Mouse (Mus musculus) embryonic facial prominence, embryonic 13.5 days (tissue): ENCODE results near the gene Vps45. TPM values are rescaled to one million over a fixed set of nuclear protein-coding genes. Genes with fewer than 3 reads are reported as not detected.

ENCODE experiments used
- ATAC-seq: fragments of 200-750 bp; cut with Nextera tagmentation; 2 replicates; pipeline ENCODE4 v1.8.0; 2017; ENCODE audit warnings: low read depth; ENCODE audit not compliant: insufficient number of reproducible peaks, insufficient read depth, low FRiP score, low TSS enrichment
- H3K27ac ChIP-seq: fragments of 300-500 bp; sonication (generic); 2 replicates; pipeline ENCODE4 v1.5.1; 2015; ENCODE audit warnings: moderate library complexity, mild to moderate bottlenecking, inconsistent platforms
- H3K27me3 ChIP-seq: fragments of 300-500 bp; sonication (generic); 2 replicates; pipeline ENCODE4 v1.6.1; 2015; ENCODE audit warnings: mild to moderate bottlenecking, inconsistent platforms
- H3K36me3 ChIP-seq: fragments of 300-500 bp; sonication (generic); 2 replicates; pipeline ENCODE4 v1.6.1; 2015; ENCODE audit warnings: mild to moderate bottlenecking, inconsistent platforms
- H3K4me1 ChIP-seq: fragments of 300-500 bp; sonication (generic); 2 replicates; pipeline ENCODE4 v1.6.1; 2015; ENCODE audit warnings: inconsistent platforms
- H3K4me2 ChIP-seq: fragments of 300-500 bp; sonication (generic); 2 replicates; pipeline ENCODE4 v1.6.1; 2015; ENCODE audit warnings: moderate library complexity, mild to moderate bottlenecking, inconsistent platforms
- H3K4me3 ChIP-seq: fragments of 300-500 bp; sonication (generic); 2 replicates; pipeline ENCODE4 v1.5.1; 2015; ENCODE audit warnings: mild to moderate bottlenecking, inconsistent platforms
- H3K9ac ChIP-seq: fragments of 300-500 bp; sonication (generic); 2 replicates; pipeline ENCODE4 v1.6.1; 2015; ENCODE audit warnings: mild to moderate bottlenecking, inconsistent platforms
- H3K9me3 ChIP-seq: fragments of 300-500 bp; sonication (generic); 2 replicates; pipeline ENCODE4 v1.6.1; 2016; ENCODE audit warnings: inconsistent platforms
- WGBS: fragments of 180-500 bp; shearing (Covaris S2); methylation state at CpG from one replicate; pipeline ENCODE4 v1.1.7; 2015; ENCODE audit warnings: mixed read lengths; 5-methylcytosine and 5-hydroxymethylcytosine counted together
- polyA plus RNA-seq: library from polyadenylated mRNA; unstranded; fragments of >200 nt; fragmentation: Nextera tagmentation; extraction: Ambion mirVana; gene quantifications from 2 replicates; pipeline ENCODE4 v1.2.1, GENCODE M21; 2015

Gene Vps45
- 41.1 and 55.4 TPM in 2 replicates for polyA plus RNA-seq

DNA sequence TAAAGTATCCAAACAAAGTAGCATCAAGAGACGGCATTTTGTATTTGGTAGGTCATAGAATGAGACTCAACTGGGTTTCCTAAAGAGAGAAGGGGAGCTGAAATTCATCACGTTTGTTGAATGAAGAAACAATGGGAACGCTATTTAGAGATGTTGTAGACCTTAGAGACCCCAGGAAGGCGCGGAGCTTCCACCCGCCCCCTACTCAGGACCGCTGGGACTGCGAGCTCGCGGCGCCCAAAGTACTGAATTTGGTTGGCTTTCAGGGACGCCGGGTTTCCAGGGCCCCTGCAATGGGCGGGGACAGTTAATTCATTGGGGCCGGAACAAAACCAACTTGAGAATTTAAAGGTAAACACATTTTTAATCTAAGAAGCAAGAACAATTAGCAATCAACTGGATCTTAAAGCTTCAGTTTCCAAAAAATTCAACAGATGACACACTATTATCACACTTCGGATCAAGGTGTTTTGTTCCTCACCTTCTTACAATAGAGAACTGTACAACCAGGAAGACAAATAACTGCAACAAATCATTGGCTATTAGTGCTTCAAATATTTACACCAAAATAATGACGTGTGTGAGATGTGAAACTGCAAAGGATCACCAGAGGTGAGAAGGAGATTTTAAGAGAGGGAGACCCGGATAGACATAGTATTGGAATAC is at the start of gene Vps45:
Gene Vps45 (minus strand): TSS at position 236 of the 666 bp plus-strand sequence.
- peak within 1 kb of the TSS; percentile 78 for H3K4me2 ChIP-seq
- peak within 1 kb of the TSS; percentile 72 for H3K4me3 ChIP-seq
- no peaks in the 10 kb centered on the region for H3K27me3 ChIP-seq
- no peaks in the 10 kb centered on the region for H3K9me3 ChIP-seq
- H3K9ac ChIP-seq, result peak within 1 kb of the TSS; percentile 79
- H3K27ac ChIP-seq, result peak within 1 kb of the TSS; percentile 96
- peak; percentile 76 for ATAC-seq
- WGBS, result 2% methylated on average over 18 of the region's 18 CpGs
- H3K4me1 ChIP-seq, result peaks cover 14% of the 10 kb centered on the region
- peaks cover 9% of the 10 kb centered on the region; the same call in 1 of the 2 replicates for H3K36me3 ChIP-seq

DNA sequence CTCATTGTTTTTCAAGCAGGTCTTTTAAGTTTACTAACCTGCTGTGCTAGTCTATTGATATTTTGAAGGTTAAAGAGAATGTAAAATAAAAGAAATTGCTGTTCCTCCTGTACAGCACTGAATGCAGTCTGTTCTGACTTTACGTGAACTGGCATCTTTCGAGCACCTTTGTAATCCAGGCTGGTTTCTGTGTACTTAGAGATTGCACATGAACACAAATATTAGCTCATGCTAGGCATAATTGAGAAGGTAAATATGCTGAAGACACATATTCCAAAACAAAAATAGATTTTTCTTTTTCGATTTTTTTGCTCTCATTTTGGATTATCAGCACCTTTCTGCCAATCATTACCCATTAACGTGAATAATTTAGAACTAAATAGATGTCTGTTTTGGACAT is 47.9 kb upstream of the Vps45 start:
- H3K9ac ChIP-seq, result no peak overlapping the region
- no peak overlapping the region for H3K4me3 ChIP-seq
- ATAC-seq, result no peak
- peak overlapping the region; percentile 74 for H3K4me2 ChIP-seq
- no peaks in the 10 kb centered on the region for H3K9me3 ChIP-seq
- WGBS, result 87% methylated on average over 4 of the region's 4 CpGs
- H3K27ac ChIP-seq, result no peak overlapping the region
- no peaks in the 10 kb centered on the region for H3K36me3 ChIP-seq
- H3K4me1 ChIP-seq, result peaks cover 14% of the 10 kb centered on the region
- H3K27me3 ChIP-seq, result no peaks in the 10 kb centered on the region

GRCm38 (mm10) chr3:96105232-96105747 is 47.0 kb upstream of the Vps45 start:
- H3K27ac ChIP-seq, result peak overlapping the region; percentile 90; the same call in 1 of the 2 replicates
- ATAC-seq, result no peak
- H3K4me3 ChIP-seq, result peak overlapping the region; percentile 87
- H3K36me3 ChIP-seq, result no peaks in the 10 kb centered on the region
- H3K9me3 ChIP-seq, result no peaks in the 10 kb centered on the region
- WGBS, result 5% methylated on average over 10 of the region's 10 CpGs
- no peaks in the 10 kb centered on the region for H3K27me3 ChIP-seq
- peak overlapping the region; percentile 74 for H3K4me2 ChIP-seq
- peaks cover 14% of the 10 kb centered on the region for H3K4me1 ChIP-seq
- peak overlapping the region; percentile 93 for H3K9ac ChIP-seq

DNA sequence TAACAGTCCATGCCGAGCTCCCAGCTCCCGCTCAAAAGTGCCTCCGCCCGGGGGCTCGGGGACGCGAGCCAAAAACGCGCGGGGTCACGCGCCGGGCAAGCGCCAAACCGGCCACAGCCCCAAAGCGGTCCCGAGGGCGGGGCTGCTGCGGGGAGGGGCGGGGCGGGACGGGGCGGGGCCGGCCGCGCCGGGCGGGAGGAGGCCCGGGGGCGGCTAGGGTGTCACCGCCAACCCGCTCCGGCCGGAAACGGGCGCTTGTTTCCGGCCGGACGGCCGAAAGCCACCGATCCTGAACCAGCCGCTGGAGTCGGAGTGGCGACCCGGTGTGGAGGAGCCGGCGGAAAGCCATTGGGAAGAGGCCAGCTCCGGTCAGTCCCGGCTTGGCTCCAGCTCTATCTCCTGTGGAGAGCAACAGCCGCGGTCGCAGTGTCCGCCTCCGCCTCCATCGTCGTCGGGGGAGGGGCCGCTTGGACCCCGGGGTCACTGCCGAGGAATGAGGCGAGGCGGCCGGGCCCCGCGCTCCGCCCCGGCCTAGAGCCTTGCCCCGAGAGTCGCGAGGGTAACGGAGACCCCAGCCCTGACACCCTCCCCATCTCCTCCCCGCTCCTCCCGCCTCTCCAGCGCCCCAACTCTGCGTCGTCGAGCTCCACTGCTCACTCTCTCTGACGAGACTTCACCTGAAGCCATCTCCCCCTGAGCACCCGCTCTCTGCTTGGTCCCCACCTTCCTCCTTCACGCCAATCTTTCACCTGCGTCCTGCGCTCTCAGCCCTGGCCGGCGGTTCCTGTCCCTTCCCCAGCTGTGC is 46.2 kb upstream of the Vps45 start, which contains the start of gene Otud7b:
Gene Otud7b (plus strand): TSS at position 267 of the 805 bp plus-strand sequence.
- Histone ChIP-seq H3K4me1 (peaks cover 14% of the 10 kb centered on the region), H3K36me3 (no peaks in the 10 kb centered on the region), H3K27ac (peak within 1 kb of the TSS; percentile 90), H3K9ac (peak within 1 kb of the TSS; percentile 93), H3K27me3 (no peaks in the 10 kb centered on the region), H3K4me2 (peak within 1 kb of the TSS; percentile 74), H3K9me3 (no peaks in the 10 kb centered on the region), H3K4me3 (peak within 1 kb of the TSS; percentile 87)
- peak; percentile 85 for ATAC-seq
- under 1% methylated on average over 82 of the region's 84 CpGs for WGBS

- Histone ChIP-seq H3K36me3 (no peaks in the 10 kb centered on the region), H3K4me2 (peak overlapping the region; percentile 74), H3K27me3 (no peaks in the 10 kb centered on the region), H3K4me1 (peaks cover 14% of the 10 kb centered on the region), H3K9me3 (no peaks in the 10 kb centered on the region), H3K9ac (peak overlapping the region; percentile 93), H3K4me3 (peak overlapping the region; percentile 87), H3K27ac (peak overlapping the region; percentile 90)
- peak; percentile 78 for ATAC-seq
- 2% methylated on average over 8 of the region's 8 CpGs for WGBS
These were observed 45.6 kb upstream of the Vps45 start for GRCm38 (mm10) chr3:96103901-96104260.

- no peak for ATAC-seq
These were observed 44.0 kb upstream of the Vps45 start for GRCm38 (mm10) chr3:96102100-96102872.

GRCm38 (mm10) chr3:96098616-96099267 is 40.5 kb upstream of the Vps45 start:
- Histone ChIP-seq H3K36me3 (no peaks in the 10 kb centered on the region), H3K4me1 (peaks cover 8% of the 10 kb centered on the region), H3K27me3 (no peaks in the 10 kb centered on the region), H3K9me3 (no peaks in the 10 kb centered on the region), H3K27ac (no peak overlapping the region), H3K4me3 (no peak overlapping the region), H3K9ac (no peak overlapping the region), H3K4me2 (no peak overlapping the region)
- ATAC-seq, result no peak
- WGBS, result 57% methylated on average over 7 of the region's 7 CpGs

More at GRCm38 (mm10) chr3:96102100-96102872, 44.0 kb upstream of the Vps45 start:
- H3K4me3 ChIP-seq, result peak overlapping the region; percentile 22
- no peak overlapping the region for H3K9ac ChIP-seq
- no peak overlapping the region for H3K27ac ChIP-seq
- no peaks in the 10 kb centered on the region for H3K9me3 ChIP-seq
- H3K36me3 ChIP-seq, result no peaks in the 10 kb centered on the region
- peak overlapping the region; percentile 52 for H3K4me2 ChIP-seq
- H3K4me1 ChIP-seq, result peaks cover 14% of the 10 kb centered on the region
- H3K27me3 ChIP-seq, result no peaks in the 10 kb centered on the region
- 18% methylated on average over 14 of the region's 14 CpGs for WGBS

GRCm38 (mm10) chr3:96098168-96098567 is 39.9 kb upstream of the Vps45 start:
- peaks cover 8% of the 10 kb centered on the region for H3K4me1 ChIP-seq
- ATAC-seq, result no peak
- H3K27me3 ChIP-seq, result no peaks in the 10 kb centered on the region
- H3K9ac ChIP-seq, result no peak overlapping the region
- no peak overlapping the region for H3K4me3 ChIP-seq
- H3K4me2 ChIP-seq, result no peak overlapping the region
- 73% methylated on average over 4 of the region's 4 CpGs for WGBS
- H3K36me3 ChIP-seq, result no peaks in the 10 kb centered on the region
- H3K9me3 ChIP-seq, result no peaks in the 10 kb centered on the region
- H3K27ac ChIP-seq, result no peak overlapping the region

DNA sequence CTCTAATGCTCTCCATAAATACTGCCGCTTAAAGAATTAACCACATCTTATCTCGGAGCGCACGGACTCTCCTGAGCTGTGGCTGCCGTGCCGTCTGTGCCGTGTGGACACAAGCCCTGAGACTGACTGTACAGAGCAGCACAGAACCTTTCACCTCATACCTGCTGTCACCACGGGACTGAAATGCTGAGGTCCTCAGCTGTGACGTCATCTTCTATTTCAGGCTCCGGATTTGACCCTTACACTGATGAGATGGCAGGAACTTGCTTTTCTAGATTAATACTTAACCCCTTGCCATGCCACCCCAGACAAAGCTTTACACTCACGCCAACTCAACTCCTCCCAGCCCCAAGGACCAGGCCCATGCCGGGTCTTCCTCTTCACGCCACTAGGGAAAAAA is 35.9 kb upstream of the Vps45 start:
- H3K4me1 ChIP-seq, result no peaks in the 10 kb centered on the region
- no peaks in the 10 kb centered on the region for H3K36me3 ChIP-seq
- WGBS, result 77% methylated on average over 13 of the region's 13 CpGs
- no peak overlapping the region for H3K4me2 ChIP-seq
- H3K9me3 ChIP-seq, result no peaks in the 10 kb centered on the region
- no peaks in the 10 kb centered on the region for H3K27me3 ChIP-seq
- H3K27ac ChIP-seq, result no peak overlapping the region
- H3K9ac ChIP-seq, result no peak overlapping the region
- ATAC-seq, result no peak
- no peak overlapping the region for H3K4me3 ChIP-seq

DNA sequence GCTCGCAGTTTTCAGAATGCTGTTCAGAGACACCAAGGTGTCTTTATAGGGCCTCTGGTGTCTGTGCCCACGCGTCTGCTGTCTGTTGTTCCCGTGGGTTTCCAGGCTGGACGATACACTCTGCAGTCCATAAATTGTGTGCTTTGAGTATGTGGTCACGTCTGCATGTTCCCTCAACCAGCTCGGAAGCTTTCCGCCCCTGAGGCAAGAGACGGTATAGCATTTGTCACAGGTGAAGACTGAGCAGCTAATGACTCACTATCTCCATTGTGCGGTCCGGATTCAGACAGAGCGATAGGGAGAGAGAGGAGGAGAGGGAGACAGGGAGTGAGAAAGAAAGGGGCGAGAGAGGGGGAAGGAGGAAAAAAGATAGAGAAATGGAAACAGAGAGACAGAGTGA is 35.2 kb upstream of the Vps45 start:
- no peaks in the 10 kb centered on the region for H3K36me3 ChIP-seq
- H3K4me1 ChIP-seq, result no peaks in the 10 kb centered on the region
- ATAC-seq, result no peak
- no peak overlapping the region for H3K9ac ChIP-seq
- H3K4me3 ChIP-seq, result no peak overlapping the region
- H3K27ac ChIP-seq, result no peak overlapping the region
- H3K4me2 ChIP-seq, result no peak overlapping the region
- H3K27me3 ChIP-seq, result no peaks in the 10 kb centered on the region
- WGBS, result 59% methylated on average over 13 of the region's 13 CpGs
- no peaks in the 10 kb centered on the region for H3K9me3 ChIP-seq

DNA sequence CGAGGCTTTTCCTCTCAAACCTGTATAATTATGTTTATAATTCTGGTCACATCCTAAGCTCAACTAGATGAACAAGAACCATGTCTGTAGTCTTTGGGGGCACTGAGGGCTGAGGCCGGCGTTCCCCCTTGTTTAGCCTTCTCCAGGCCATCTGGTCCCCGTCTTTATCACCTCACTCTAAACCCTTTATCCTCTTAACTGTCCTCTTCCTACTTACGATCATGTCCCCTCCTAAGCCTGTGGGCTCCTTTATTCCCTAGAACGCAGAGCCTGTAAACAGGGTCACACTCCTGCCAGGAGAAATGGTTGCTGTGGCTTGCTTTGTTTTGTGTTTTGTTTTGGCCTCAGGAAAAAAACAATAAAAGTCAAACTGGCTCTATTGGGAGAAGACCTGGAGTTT is 33.7 kb upstream of the Vps45 start:
- ATAC-seq, result no peak
- H3K4me3 ChIP-seq, result no peak overlapping the region
- no peak overlapping the region for H3K27ac ChIP-seq
- H3K4me1 ChIP-seq, result no peaks in the 10 kb centered on the region
- WGBS, result 72% methylated on average over 6 of the region's 6 CpGs
- H3K27me3 ChIP-seq, result no peaks in the 10 kb centered on the region
- H3K4me2 ChIP-seq, result no peak overlapping the region
- no peaks in the 10 kb centered on the region for H3K36me3 ChIP-seq
- no peak overlapping the region for H3K9ac ChIP-seq
- H3K9me3 ChIP-seq, result no peaks in the 10 kb centered on the region
